Mouse (Mus musculus) heart, embryonic 11.5 days (tissue): Measurements from ENCODE around the gene Mxra7. TPM values are rescaled to one million over a fixed set of nuclear protein-coding genes. Genes with fewer than 3 reads are reported as not detected.

Experiments used
- ATAC-seq: fragments of 200-750 bp; cut with Nextera tagmentation; replicated peaks from 2 replicates; pipeline ENCODE4 v1.8.0; 2017; ENCODE audit warnings: moderate library complexity; ENCODE audit not compliant: insufficient number of reproducible peaks, low FRiP score, low TSS enrichment
- H3K27ac ChIP-seq: fragments of 300-500 bp; sonication (generic); 2 replicates; pipeline ENCODE4 v1.5.1; 2014; ENCODE audit warnings: mild to moderate bottlenecking, low read depth, low read length
- H3K27me3 ChIP-seq: fragments of 300-500 bp; sonication (generic); 2 replicates; pipeline ENCODE4 v1.6.1; 2014; ENCODE audit warnings: mild to moderate bottlenecking, low read length, mixed read lengths; ENCODE audit not compliant: control insufficient read depth, insufficient read depth
- H3K36me3 ChIP-seq: fragments of 300-500 bp; sonication (generic); 2 replicates; pipeline ENCODE4 v1.6.1; 2014; ENCODE audit warnings: mild to moderate bottlenecking, low read length, moderate library complexity, mixed read lengths; ENCODE audit not compliant: control insufficient read depth, insufficient read depth
- H3K4me1 ChIP-seq: fragments of 300-500 bp; sonication (generic); 2 replicates; pipeline ENCODE4 v1.6.1; 2014; ENCODE audit warnings: low read length; ENCODE audit not compliant: control insufficient read depth, insufficient read depth
- H3K4me2 ChIP-seq: fragments of 300-500 bp; sonication (generic); 2 replicates; pipeline ENCODE4 v1.6.1; 2014; ENCODE audit warnings: mild to moderate bottlenecking, moderate library complexity
- H3K4me3 ChIP-seq: fragments of 300-500 bp; sonication (generic); 2 replicates; pipeline ENCODE4 v1.5.1; 2014; ENCODE audit warnings: low read depth, low read length
- H3K9ac ChIP-seq: fragments of 300-500 bp; sonication (generic); 2 replicates; pipeline ENCODE4 v1.6.1; 2014; ENCODE audit warnings: mild to moderate bottlenecking, low read depth, low read length, moderate library complexity
- H3K9me3 ChIP-seq: fragments of 300-500 bp; sonication (generic); replicated peaks from 2 replicates; pipeline ENCODE4 v1.6.1; 2016; ENCODE audit warnings: low read length; ENCODE audit not compliant: control insufficient read depth
- WGBS: fragments of 180-500 bp; shearing (Covaris S2); extraction: QIAGEN DNeasy Blood & Tissue Kit; methylation state at CpG from one replicate; pipeline ENCODE4 v1.1.7; 2014; ENCODE audit not compliant: insufficient replicate concordance; 5-methylcytosine and 5-hydroxymethylcytosine counted together
- polyA plus RNA-seq: library from polyadenylated mRNA; unstranded; fragments of >200 nt; fragmentation: Nextera tagmentation; extraction: Ambion mirVana; gene quantifications from 2 replicates; pipeline ENCODE4 v1.2.1, GENCODE M21; 2014

The Mxra7 gene
- polyA plus RNA-seq, 1 experiment from 2014 or later, result 15.9 TPM

- WGBS, result under 1% methylated on average over 69 of the region's 73 CpGs
- H3K36me3 ChIP-seq, result peaks cover 30% of the 10 kb centered on the region
- peak overlapping the region; percentile 93 for H3K9ac ChIP-seq
These were observed 14.8 kb upstream of the Mxra7 start for GRCm38 (mm10) chr11:116842531-116843260.

GRCm38 (mm10) chr11:116840748-116841147, 12.9 kb upstream of the Mxra7 start:
- WGBS, result 82% methylated on average over 4 of the region's 4 CpGs
- Histone ChIP-seq H3K4me2 (peak overlapping the region; percentile 71), H3K4me1 (peaks cover 28% of the 10 kb centered on the region), H3K27me3 (no peaks in the 10 kb centered on the region), H3K4me3 (peak overlapping the region; percentile 82), H3K27ac (no peak overlapping the region), H3K9ac (peak overlapping the region; percentile 93), H3K9me3 (no peaks in the 10 kb centered on the region), H3K36me3 (peaks cover 49% of the 10 kb centered on the region)
- no peak for ATAC-seq

More at GRCm38 (mm10) chr11:116842531-116843260, 14.8 kb upstream of the Mxra7 start:
- peaks cover 28% of the 10 kb centered on the region for H3K4me1 ChIP-seq
- H3K4me2 ChIP-seq, result peak overlapping the region; percentile 71
- ATAC-seq, result peak; percentile 69
- peak overlapping the region; percentile 82 for H3K4me3 ChIP-seq
- H3K27ac ChIP-seq, result peak overlapping the region; percentile 99
- H3K9me3 ChIP-seq, result no peaks in the 10 kb centered on the region
- H3K27me3 ChIP-seq, result no peaks in the 10 kb centered on the region

- Histone ChIP-seq H3K9me3 (no peaks in the 10 kb centered on the region), H3K9ac (peak overlapping the region; percentile 54; the same call in 1 of the 2 replicates)
- 86% methylated on average over 7 of the region's 7 CpGs for WGBS
These were observed 11.8 kb upstream of the Mxra7 start for GRCm38 (mm10) chr11:116839601-116840000.

GRCm38 (mm10) chr11:116838936-116839335, 11.1 kb upstream of the Mxra7 start:
- peaks cover 23% of the 10 kb centered on the region for H3K4me1 ChIP-seq
- no peak overlapping the region for H3K4me3 ChIP-seq
- H3K4me2 ChIP-seq, result no peak overlapping the region
- WGBS, result 85% methylated on average over 14 of the region's 14 CpGs
- H3K27me3 ChIP-seq, result no peaks in the 10 kb centered on the region
- no peak overlapping the region for H3K27ac ChIP-seq
- peaks cover 63% of the 10 kb centered on the region for H3K36me3 ChIP-seq
- no peak for ATAC-seq
- no peaks in the 10 kb centered on the region for H3K9me3 ChIP-seq
- H3K9ac ChIP-seq, result 0 out of 2 replicates have a peak overlapping the region, but pooled peaks have one; percentile 10

More at GRCm38 (mm10) chr11:116839601-116840000, 11.8 kb upstream of the Mxra7 start:
- Histone ChIP-seq H3K4me2 (peak overlapping the region; percentile 71; the same call in 1 of the 2 replicates), H3K4me3 (no peak overlapping the region), H3K4me1 (peaks cover 28% of the 10 kb centered on the region), H3K27ac (no peak overlapping the region), H3K36me3 (peaks cover 57% of the 10 kb centered on the region), H3K27me3 (no peaks in the 10 kb centered on the region)
- no peak for ATAC-seq

- ATAC-seq, result no peak
- Histone ChIP-seq H3K27ac (no peak overlapping the region), H3K4me1 (peaks cover 23% of the 10 kb centered on the region), H3K9ac (no peak overlapping the region), H3K36me3 (peaks cover 65% of the 10 kb centered on the region), H3K9me3 (no peaks in the 10 kb centered on the region), H3K4me3 (no peak overlapping the region), H3K27me3 (no peaks in the 10 kb centered on the region), H3K4me2 (no peak overlapping the region)
- WGBS, result 91% methylated on average over 10 of the region's 10 CpGs
These were observed 9.6 kb upstream of the Mxra7 start for GRCm38 (mm10) chr11:116837441-116837840.

GRCm38 (mm10) chr11:116836283-116836682, 8.4 kb upstream of the Mxra7 start:
- Histone ChIP-seq H3K27ac (no peak overlapping the region), H3K36me3 (peaks cover 66% of the 10 kb centered on the region), H3K9me3 (no peaks in the 10 kb centered on the region), H3K4me3 (no peak overlapping the region), H3K9ac (no peak overlapping the region), H3K4me2 (no peak overlapping the region), H3K4me1 (peaks cover 18% of the 10 kb centered on the region), H3K27me3 (no peaks in the 10 kb centered on the region)
- no peak for ATAC-seq
- WGBS, result 92% methylated on average over 4 of the region's 4 CpGs

GRCm38 (mm10) chr11:116834954-116835353, 7.1 kb upstream of the Mxra7 start:
- no peak for ATAC-seq
- 85% methylated on average over 1 of the region's 1 CpGs for WGBS
- H3K4me1 ChIP-seq, result peaks cover 5% of the 10 kb centered on the region

GRCm38 (mm10) chr11:116832172-116832685, 4.4 kb upstream of the Mxra7 start:
- Histone ChIP-seq H3K36me3 (peaks cover 31% of the 10 kb centered on the region), H3K4me2 (no peak overlapping the region), H3K4me1 (peaks cover 4% of the 10 kb centered on the region; the same call in 1 of the 2 replicates), H3K9ac (no peak overlapping the region), H3K27me3 (no peaks in the 10 kb centered on the region), H3K9me3 (no peaks in the 10 kb centered on the region), H3K27ac (no peak overlapping the region), H3K4me3 (no peak overlapping the region)
- ATAC-seq, result no peak
- 47% methylated on average over 4 of the region's 4 CpGs for WGBS

More at GRCm38 (mm10) chr11:116834954-116835353, 7.1 kb upstream of the Mxra7 start:
- no peaks in the 10 kb centered on the region for H3K27me3 ChIP-seq
- no peak overlapping the region for H3K4me3 ChIP-seq
- no peak overlapping the region for H3K4me2 ChIP-seq
- H3K36me3 ChIP-seq, result peaks cover 56% of the 10 kb centered on the region
- H3K9ac ChIP-seq, result no peak overlapping the region
- no peaks in the 10 kb centered on the region for H3K9me3 ChIP-seq
- no peak overlapping the region for H3K27ac ChIP-seq
